In the genomic region with DNA sequence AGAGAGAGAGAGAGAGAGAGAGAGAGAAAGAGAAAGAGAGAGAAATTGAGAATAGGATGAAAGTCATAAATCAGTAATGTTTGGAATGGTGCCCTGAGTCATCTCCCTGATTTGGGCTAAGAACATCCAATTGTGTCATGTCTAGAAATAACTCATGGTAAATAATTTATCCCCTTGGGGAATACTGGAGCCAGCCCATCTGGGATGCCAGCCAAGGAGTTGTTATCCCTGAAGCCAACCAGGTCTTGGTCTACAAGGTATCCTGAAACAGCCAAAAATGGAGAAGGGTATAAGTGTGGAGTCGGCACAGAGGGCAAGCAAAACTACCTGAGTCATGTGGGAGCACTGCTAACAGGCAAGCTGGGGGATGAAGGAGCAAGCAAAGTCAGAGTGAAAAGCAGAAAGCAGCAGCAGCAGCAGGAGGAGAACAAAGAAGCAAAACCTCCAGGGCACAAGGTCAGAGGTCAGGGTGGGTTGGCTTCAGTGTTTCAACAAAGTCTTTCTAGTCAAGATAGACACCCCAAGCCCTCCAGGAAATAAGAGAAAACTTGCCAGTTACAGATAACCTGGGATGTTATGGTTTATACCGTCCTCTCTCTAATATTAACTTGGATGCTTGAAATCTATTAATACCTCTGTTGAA, we compare ENCODE assay signal across 18 mouse cellular contexts.
DNase-seq lines count a peak whose midpoint lies in the region; ATAC-seq and TF ChIP-seq lines count a peak whose summit lies in the region.
"Had no signal": no experiment of that assay in that cellular context is flagged by ENCODE, and none has a peak within 500 bp of the region (broad histone marks: within the 10 kb centered on the region; RNA-seq: fewer than 3 reads in every experiment).

No protein-coding gene starts in this region.

- no peak overlapping the region for H3K4me2 ChIP-seq in limb, embryonic 14.5 days (replicated peaks; ENCODE audit: low read depth, low read length, severe bottlenecking)
- no peak overlapping the region for H3K4me2 ChIP-seq in intestine, embryonic 16.5 days (ENCODE audit: low read depth, low read length)
- H3K4me2 ChIP-seq in liver, embryonic 11.5 days = no peak overlapping the region
- H3K4me2 ChIP-seq: forebrain, embryonic 12.5 days; midbrain, embryonic 12.5 days; neural tube, embryonic 12.5 days had no signal

- H3K27ac ChIP-seq in limb, embryonic 14.5 days (replicated peaks; ENCODE audit: low read depth, low read length) = no peak overlapping the region
- H3K27ac ChIP-seq in limb, embryonic 10.5 days = no peak overlapping the region
- no peak overlapping the region for H3K27ac ChIP-seq in intestine, embryonic 16.5 days (ENCODE audit: low read length)
- H3K27ac ChIP-seq in liver, embryonic 11.5 days (ENCODE audit: low read depth, low read length) = no peak overlapping the region
- H3K27ac ChIP-seq: forebrain, embryonic 12.5 days; gastrocnemius, adult 2 months; heart, adult 2 months; left cerebral cortex, adult 2 months; midbrain, embryonic 12.5 days; neural tube, embryonic 12.5 days had no signal

- no peaks in the 10 kb centered on the region for H3K36me3 ChIP-seq in limb, embryonic 14.5 days (ENCODE audit: control insufficient read depth, insufficient read depth, low read length)
- no peaks in the 10 kb centered on the region for H3K36me3 ChIP-seq in limb, embryonic 10.5 days
- H3K36me3 ChIP-seq in intestine, embryonic 16.5 days (ENCODE audit: control insufficient read depth, insufficient read depth, low read length) = no peaks in the 10 kb centered on the region
- no peaks in the 10 kb centered on the region for H3K36me3 ChIP-seq in liver, embryonic 11.5 days (ENCODE audit: control insufficient read depth, insufficient read depth, low read length)
- H3K36me3 ChIP-seq: forebrain, embryonic 12.5 days; midbrain, embryonic 12.5 days; neural tube, embryonic 12.5 days had no signal

- no peaks in the 10 kb centered on the region for H3K9me3 ChIP-seq in limb, embryonic 14.5 days (ENCODE audit: control insufficient read depth, low read length)
- no peaks in the 10 kb centered on the region for H3K9me3 ChIP-seq in limb, embryonic 10.5 days (replicated peaks)
- H3K9me3 ChIP-seq in intestine, embryonic 16.5 days (ENCODE audit: control insufficient read depth, low read length) = no peaks in the 10 kb centered on the region
- H3K9me3 ChIP-seq in liver, embryonic 11.5 days (ENCODE audit: control insufficient read depth, low read length) = no peaks in the 10 kb centered on the region
- H3K9me3 ChIP-seq: forebrain, embryonic 12.5 days; midbrain, embryonic 12.5 days; neural tube, embryonic 12.5 days had no signal

- DNase-seq in cerebellum, postnatal 10 days = peak; percentile 28 to 39
- DNase-seq in cerebellum, postnatal 4 days (ENCODE audit: low spot score in 2 of 2) = no peak
- DNase-seq in limb, embryonic 14.5 days (ENCODE audit: low spot score) = peak; percentile 71
- no peak for DNase-seq in limb, embryonic 10.5 days (ENCODE audit: low spot score)
- peak; percentile 59 for DNase-seq in adipocyte (ENCODE audit: low spot score)
- peak; percentile 27 for DNase-seq in kidney, postnatal 10 days
- DNase-seq in liver, embryonic 11.5 days (ENCODE audit: low spot score) = no peak
- DNase-seq: cerebellum, adult 11-12 months; gastrocnemius, adult 2 months; heart, adult 2 months; heart, postnatal 36 days; lung, postnatal 10 days; right cerebral cortex, adult 18-20 months had no signal

- H3K27me3 ChIP-seq in limb, embryonic 14.5 days (ENCODE audit: control insufficient read depth, insufficient read depth, low read length) = no peaks in the 10 kb centered on the region
- peaks cover 46% of the 10 kb centered on the region for H3K27me3 ChIP-seq in limb, embryonic 10.5 days (ENCODE audit: low read depth, poor library complexity, severe bottlenecking)
- no peaks in the 10 kb centered on the region for H3K27me3 ChIP-seq in intestine, embryonic 16.5 days (replicated peaks; ENCODE audit: control insufficient read depth, insufficient read depth, low read length)
- H3K27me3 ChIP-seq in liver, embryonic 11.5 days (replicated peaks; ENCODE audit: control insufficient read depth, insufficient read depth, low read length) = no peaks in the 10 kb centered on the region
- H3K27me3 ChIP-seq: forebrain, embryonic 12.5 days; midbrain, embryonic 12.5 days; neural tube, embryonic 12.5 days had no signal

- H3K4me1 ChIP-seq in limb, embryonic 14.5 days (ENCODE audit: control insufficient read depth, insufficient read depth, low read length) = peaks cover 10% of the 10 kb centered on the region
- peaks cover 37% of the 10 kb centered on the region for H3K4me1 ChIP-seq in limb, embryonic 10.5 days
- no peaks in the 10 kb centered on the region for H3K4me1 ChIP-seq in intestine, embryonic 16.5 days (ENCODE audit: control insufficient read depth, insufficient read depth, low read length)
- H3K4me1 ChIP-seq in liver, embryonic 11.5 days (replicated peaks; ENCODE audit: control insufficient read depth, insufficient read depth, low read length) = no peaks in the 10 kb centered on the region
- H3K4me1 ChIP-seq: forebrain, embryonic 12.5 days; midbrain, embryonic 12.5 days; neural tube, embryonic 12.5 days had no signal

- ATAC-seq in limb, embryonic 14.5 days (ENCODE audit: low FRiP score, low read depth) = no peak
- ATAC-seq in intestine, embryonic 16.5 days = no peak
- no peak for ATAC-seq in liver, embryonic 11.5 days (replicated peaks; ENCODE audit: low FRiP score)

- H3K9ac ChIP-seq in limb, embryonic 14.5 days (ENCODE audit: low read depth, low read length, severe bottlenecking) = no peak overlapping the region
- no peak overlapping the region for H3K9ac ChIP-seq in intestine, embryonic 16.5 days (ENCODE audit: low read depth, low read length)
- H3K9ac ChIP-seq in liver, embryonic 11.5 days (ENCODE audit: low read depth, low read length) = no peak overlapping the region
- H3K9ac ChIP-seq: forebrain, embryonic 12.5 days; midbrain, embryonic 12.5 days; neural tube, embryonic 12.5 days had no signal

- no peak for TF ChIP-seq POLR2A in limb, embryonic 14.5 days (IDR thresholded peaks at IDR 0.05; ENCODE audit: borderline replicate concordance, extremely low read depth, insufficient read depth, insufficient read length)

- H3K4me3 ChIP-seq in limb, embryonic 14.5 days (replicated peaks; ENCODE audit: low read length) = no peak overlapping the region
- no peak overlapping the region for H3K4me3 ChIP-seq in limb, embryonic 10.5 days
- H3K4me3 ChIP-seq in intestine, embryonic 16.5 days (ENCODE audit: low read length) = no peak overlapping the region
- H3K4me3 ChIP-seq in liver, embryonic 11.5 days (ENCODE audit: low read depth, low read length) = no peak overlapping the region
- H3K4me3 ChIP-seq: forebrain, embryonic 12.5 days; gastrocnemius, adult 2 months; heart, adult 2 months; left cerebral cortex, adult 2 months; midbrain, embryonic 12.5 days; neural tube, embryonic 12.5 days had no signal

- WGBS in limb, embryonic 14.5 days = 63% methylated on average over 2 of the region's 2 CpGs
- WGBS in limb, embryonic 10.5 days = 76% methylated on average over 2 of the region's 2 CpGs
- WGBS in intestine, embryonic 16.5 days = 58% methylated on average over 2 of the region's 2 CpGs
- WGBS in liver, embryonic 11.5 days = 62% methylated on average over 2 of the region's 2 CpGs

Comparison
In these comparisons a context has a peak if more than half of its experiments do, and no peak if none do; other contexts are left out.
1. DNase-seq: peak in cerebellum, postnatal 10 days (2 of 2), limb, embryonic 14.5 days (single experiment), adipocyte (single experiment) and kidney, postnatal 10 days (single experiment); none in cerebellum, postnatal 4 days (0 of 2), limb, embryonic 10.5 days (single experiment) and liver, embryonic 11.5 days (single experiment).